Mouse (Mus musculus): Measurements from ENCODE around the gene Borcs5. TPM values are rescaled to one million over a fixed set of nuclear protein-coding genes. Genes with fewer than 3 reads are reported as not detected.
"Not testable (repeated sequence)": the region's sequence is repeated elsewhere in the genome, so short reads cannot be mapped to it uniquely, and the experiment has no call there.

Borcs5 gene
- polyA plus RNA-seq, 1 experiment from 2014 or later, result 18.2 TPM

DNA sequence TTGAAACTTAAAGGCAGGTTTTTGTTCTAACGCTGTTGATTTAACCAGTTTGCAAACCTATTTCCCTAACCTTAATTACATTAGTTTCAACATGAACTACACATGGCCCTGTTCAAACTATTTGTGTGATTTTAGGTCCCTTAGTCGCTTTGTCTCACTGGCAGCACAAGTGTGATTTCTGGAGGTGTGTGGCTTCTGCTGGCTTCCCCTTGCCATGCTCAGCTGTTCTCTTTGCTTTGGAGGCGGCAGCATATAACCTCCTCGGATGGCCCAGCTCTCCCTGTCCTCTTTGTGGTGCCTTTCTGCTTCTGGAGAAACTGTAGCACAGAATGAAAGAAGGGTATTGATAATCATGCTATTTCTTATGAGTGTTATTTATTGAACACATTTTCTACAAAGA, 38.2 kb downstream of the Borcs5 start:
- Histone ChIP-seq H3K27me3 (ENCODE audit: control insufficient read depth, insufficient read depth, low read length) (no peaks in the 10 kb centered on the region), H3K9me3 (ENCODE audit: control insufficient read depth, low read length) (no peaks in the 10 kb centered on the region), H3K9ac (ENCODE audit: low read depth, low read length) (no peak overlapping the region), H3K4me3 (ENCODE audit: low read length) (no peak overlapping the region), H3K36me3 (ENCODE audit: control insufficient read depth, insufficient read depth, low read length) (no peaks in the 10 kb centered on the region), H3K4me1 (ENCODE audit: control insufficient read depth, insufficient read depth, low read length) (0 out of 2 replicates have a peak, but pooled peaks cover 3% of the 10 kb centered on the region), H3K4me2 (replicated peaks; ENCODE audit: low read depth, low read length) (no peak overlapping the region), H3K27ac (ENCODE audit: low read depth, low read length) (no peak overlapping the region)
- no peak for ATAC-seq (ENCODE audit: low FRiP score, low TSS enrichment)
- 83% methylated on average over 4 of the region's 4 CpGs for WGBS

DNA sequence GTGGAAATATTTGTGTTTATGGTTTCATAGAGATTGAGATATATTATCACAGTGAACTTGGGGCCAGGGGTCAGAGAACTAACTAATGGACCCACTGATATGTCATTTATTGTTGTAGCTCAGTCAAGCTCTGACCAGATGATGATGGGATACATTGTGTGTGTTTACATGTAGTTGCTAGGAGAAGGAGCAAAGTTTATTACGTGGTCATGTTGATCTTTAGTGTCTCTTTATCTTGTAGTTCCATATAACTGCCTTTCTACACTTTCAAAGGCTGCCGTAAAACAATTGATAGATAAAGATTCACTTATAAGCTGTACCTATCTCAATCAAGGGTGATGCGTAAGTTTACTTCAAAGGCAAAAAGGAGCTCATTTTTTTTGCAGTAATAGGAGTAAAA, 38.7 kb downstream of the Borcs5 start:
- Histone ChIP-seq H3K36me3 (ENCODE audit: control insufficient read depth, insufficient read depth, low read length) (no peaks in the 10 kb centered on the region), H3K9me3 (ENCODE audit: control insufficient read depth, low read length) (no peaks in the 10 kb centered on the region), H3K4me3 (ENCODE audit: low read length) (no peak overlapping the region), H3K9ac (ENCODE audit: low read depth, low read length) (no peak overlapping the region), H3K27me3 (ENCODE audit: control insufficient read depth, insufficient read depth, low read length) (no peaks in the 10 kb centered on the region), H3K4me2 (replicated peaks; ENCODE audit: low read depth, low read length) (no peak overlapping the region), H3K27ac (ENCODE audit: low read depth, low read length) (no peak overlapping the region), H3K4me1 (ENCODE audit: control insufficient read depth, insufficient read depth, low read length) (0 out of 2 replicates have a peak, but pooled peaks cover 3% of the 10 kb centered on the region)
- WGBS, result 67% methylated on average over 3 of the region's 3 CpGs
- no peak for ATAC-seq (ENCODE audit: low FRiP score, low TSS enrichment)

DNA sequence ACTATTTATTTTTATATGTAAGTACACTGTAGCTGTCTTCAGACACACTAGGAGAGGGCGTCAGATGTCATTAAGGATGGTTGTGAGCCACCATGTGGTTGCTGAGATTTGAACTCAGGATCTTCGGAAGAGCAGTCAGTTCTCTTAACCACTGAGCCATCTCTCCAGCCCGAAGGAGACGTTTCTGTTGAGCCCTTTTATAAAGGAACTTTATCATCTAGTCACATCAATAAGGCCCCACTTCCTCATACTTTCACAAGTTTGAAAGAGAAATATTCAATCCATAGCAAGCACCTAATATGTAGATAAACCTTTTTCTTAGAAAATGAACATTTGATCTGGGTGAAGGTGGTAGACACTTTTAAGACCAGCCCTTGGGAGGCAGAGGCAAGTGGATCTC, 40.0 kb downstream of the Borcs5 start:
- not testable (repeated sequence) for H3K4me1 ChIP-seq (ENCODE audit: control insufficient read depth, insufficient read depth, low read length); H3K27me3 ChIP-seq (ENCODE audit: control insufficient read depth, insufficient read depth, low read length); ATAC-seq (ENCODE audit: low FRiP score, low TSS enrichment); H3K4me3 ChIP-seq (ENCODE audit: low read length); H3K27ac ChIP-seq (ENCODE audit: low read depth, low read length); H3K9me3 ChIP-seq (ENCODE audit: control insufficient read depth, low read length); H3K4me2 ChIP-seq (replicated peaks; ENCODE audit: low read depth, low read length); H3K9ac ChIP-seq (ENCODE audit: low read depth, low read length); H3K36me3 ChIP-seq (ENCODE audit: control insufficient read depth, insufficient read depth, low read length)
- 87% methylated on average over 4 of the region's 4 CpGs for WGBS

DNA sequence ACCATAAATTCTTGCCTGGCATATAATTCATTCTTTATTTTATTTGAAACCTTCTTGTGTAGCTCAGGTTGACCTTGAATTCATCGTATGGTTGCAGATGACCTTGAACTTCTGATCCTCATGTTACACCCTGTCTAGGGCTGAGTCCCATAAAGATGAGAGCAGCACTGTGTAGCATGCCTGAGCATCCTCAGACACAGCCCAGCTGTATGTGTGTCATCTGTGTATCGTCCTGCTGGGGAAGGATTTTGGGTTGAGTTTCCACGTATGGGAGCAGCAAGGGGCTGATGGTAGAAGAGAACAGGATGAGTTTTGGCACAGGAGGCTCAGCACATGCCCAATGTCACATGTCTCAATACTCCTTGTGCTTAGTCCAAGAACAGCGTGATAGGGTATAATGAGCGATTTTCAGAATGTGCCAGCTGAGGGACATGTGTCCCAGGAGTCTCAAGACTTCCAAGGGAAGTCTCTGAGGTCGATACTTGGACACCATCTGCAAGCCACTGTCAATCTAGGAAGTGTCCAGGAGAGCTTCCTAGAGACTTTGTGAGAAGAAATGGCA, 45.1 kb downstream of the Borcs5 start:
- no peak overlapping the region for H3K9ac ChIP-seq (ENCODE audit: low read depth, low read length)
- H3K27me3 ChIP-seq (ENCODE audit: control insufficient read depth, insufficient read depth, low read length), result no peaks in the 10 kb centered on the region
- no peak overlapping the region for H3K4me3 ChIP-seq (ENCODE audit: low read length)
- WGBS, result 73% methylated on average over 6 of the region's 6 CpGs
- ATAC-seq (ENCODE audit: low FRiP score, low TSS enrichment), result no peak
- H3K36me3 ChIP-seq (ENCODE audit: control insufficient read depth, insufficient read depth, low read length), result no peaks in the 10 kb centered on the region
- no peaks in the 10 kb centered on the region for H3K4me1 ChIP-seq (ENCODE audit: control insufficient read depth, insufficient read depth, low read length)
- no peak overlapping the region for H3K4me2 ChIP-seq (replicated peaks; ENCODE audit: low read depth, low read length)
- no peaks in the 10 kb centered on the region for H3K9me3 ChIP-seq (ENCODE audit: control insufficient read depth, low read length)
- no peak overlapping the region for H3K27ac ChIP-seq (ENCODE audit: low read depth, low read length)

DNA sequence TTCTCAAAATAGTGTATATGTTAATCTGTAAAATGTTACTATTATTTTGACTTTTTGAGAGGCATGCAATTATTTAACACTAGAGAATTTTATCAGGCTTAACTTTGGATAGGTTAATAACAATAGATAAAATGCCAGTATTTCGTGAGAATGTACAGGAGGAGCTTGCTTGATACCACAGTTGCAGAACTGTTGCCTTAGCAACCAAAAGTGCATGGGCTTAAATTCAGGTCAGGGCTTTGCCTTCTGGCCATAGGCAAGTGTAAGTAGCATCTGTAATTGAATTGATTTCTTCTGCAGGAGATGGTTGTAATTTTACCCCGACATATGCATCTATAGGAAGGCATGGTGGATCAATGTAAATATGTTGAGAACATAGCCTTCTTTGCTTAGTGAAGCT, 45.7 kb downstream of the Borcs5 start:
- Histone ChIP-seq H3K4me2 (replicated peaks; ENCODE audit: low read depth, low read length) (no peak overlapping the region), H3K9me3 (ENCODE audit: control insufficient read depth, low read length) (no peaks in the 10 kb centered on the region), H3K9ac (ENCODE audit: low read depth, low read length) (no peak overlapping the region), H3K4me3 (ENCODE audit: low read length) (no peak overlapping the region), H3K4me1 (ENCODE audit: control insufficient read depth, insufficient read depth, low read length) (no peaks in the 10 kb centered on the region), H3K27me3 (ENCODE audit: control insufficient read depth, insufficient read depth, low read length) (no peaks in the 10 kb centered on the region), H3K27ac (ENCODE audit: low read depth, low read length) (no peak overlapping the region), H3K36me3 (ENCODE audit: control insufficient read depth, insufficient read depth, low read length) (no peaks in the 10 kb centered on the region)
- no peak for ATAC-seq (ENCODE audit: low FRiP score, low TSS enrichment)
- WGBS, result 71% methylated on average over 2 of the region's 2 CpGs

DNA sequence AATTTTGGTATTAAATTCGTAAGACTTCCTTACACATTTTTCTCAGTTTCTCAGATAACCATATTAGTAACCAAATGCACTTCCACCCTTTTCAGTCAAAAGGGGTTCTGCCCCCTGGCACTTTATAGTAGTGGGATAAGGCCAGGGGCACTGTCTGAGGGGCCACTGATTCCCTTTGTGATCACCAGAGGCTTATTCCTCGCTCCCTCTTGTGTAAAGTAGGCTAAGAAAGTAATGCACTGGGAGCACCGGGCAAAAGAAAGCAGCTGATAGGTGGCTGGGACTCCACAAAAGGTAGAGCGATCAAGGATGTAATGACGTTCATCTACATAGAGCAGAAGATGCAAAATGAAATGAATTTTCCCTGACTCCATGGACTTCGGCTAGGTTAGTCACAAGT, 46.2 kb downstream of the Borcs5 start:
- Histone ChIP-seq H3K27ac (ENCODE audit: low read depth, low read length) (no peak overlapping the region), H3K36me3 (ENCODE audit: control insufficient read depth, insufficient read depth, low read length) (no peaks in the 10 kb centered on the region)
- WGBS, result 79% methylated on average over 6 of the region's 6 CpGs

DNA sequence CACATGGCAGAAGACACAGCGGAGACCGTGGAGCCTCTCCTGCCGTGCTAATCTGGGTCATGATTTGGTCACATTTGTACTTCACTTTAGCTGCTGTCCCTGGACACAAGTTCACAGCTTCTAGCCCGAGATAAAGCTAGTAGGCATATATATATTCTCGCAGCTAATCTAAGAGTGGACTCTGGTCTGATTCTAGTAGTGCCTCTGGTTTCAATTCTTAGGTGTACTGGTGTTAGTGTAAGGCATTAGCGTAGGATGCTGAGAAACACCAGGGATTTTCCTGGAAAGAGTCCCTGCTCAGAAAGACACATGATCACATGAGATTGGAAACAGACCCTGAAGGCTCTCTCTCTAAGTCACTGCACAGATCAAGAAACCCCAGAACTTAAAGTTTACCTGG, 55.2 kb downstream of the Borcs5 start:
- Histone ChIP-seq H3K36me3 (ENCODE audit: control insufficient read depth, insufficient read depth, low read length) (no peaks in the 10 kb centered on the region), H3K27me3 (ENCODE audit: control insufficient read depth, insufficient read depth, low read length) (no peaks in the 10 kb centered on the region), H3K4me2 (replicated peaks; ENCODE audit: low read depth, low read length) (no peak overlapping the region), H3K4me3 (ENCODE audit: low read length) (no peak overlapping the region), H3K4me1 (ENCODE audit: control insufficient read depth, insufficient read depth, low read length) (no peaks in the 10 kb centered on the region), H3K9ac (ENCODE audit: low read depth, low read length) (no peak overlapping the region), H3K9me3 (ENCODE audit: control insufficient read depth, low read length) (no peaks in the 10 kb centered on the region), H3K27ac (ENCODE audit: low read depth, low read length) (no peak overlapping the region)
- WGBS, result 93% methylated on average over 6 of the region's 6 CpGs
- ATAC-seq (ENCODE audit: low FRiP score, low TSS enrichment), result no peak

More for the DNA sequence above, 46.2 kb downstream of the Borcs5 start:
- H3K4me3 ChIP-seq (ENCODE audit: low read length), result no peak overlapping the region
- no peaks in the 10 kb centered on the region for H3K4me1 ChIP-seq (ENCODE audit: control insufficient read depth, insufficient read depth, low read length)
- H3K9me3 ChIP-seq (ENCODE audit: control insufficient read depth, low read length), result no peaks in the 10 kb centered on the region
- no peak overlapping the region for H3K4me2 ChIP-seq (replicated peaks; ENCODE audit: low read depth, low read length)
- no peak overlapping the region for H3K9ac ChIP-seq (ENCODE audit: low read depth, low read length)
- no peak for ATAC-seq (ENCODE audit: low FRiP score, low TSS enrichment)
- no peaks in the 10 kb centered on the region for H3K27me3 ChIP-seq (ENCODE audit: control insufficient read depth, insufficient read depth, low read length)

DNA sequence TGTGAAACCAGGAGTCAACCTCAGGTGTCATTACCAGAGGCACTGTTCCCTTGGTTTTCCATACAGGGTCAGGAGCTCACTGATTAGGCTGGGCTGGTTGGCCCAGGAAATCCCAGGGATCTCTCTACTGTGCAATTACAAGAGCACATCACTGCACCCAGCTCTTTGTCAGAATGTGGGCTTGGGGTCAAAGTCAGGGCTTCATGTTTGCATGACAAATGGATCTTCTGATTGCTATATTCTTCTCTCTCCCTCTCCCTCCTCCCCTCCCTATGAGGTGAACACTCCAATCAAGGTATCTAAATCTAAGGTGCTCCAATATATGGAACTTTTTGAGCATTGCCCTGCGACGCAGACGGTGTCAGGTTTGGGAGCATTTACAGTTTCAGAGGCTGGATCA, 55.7 kb downstream of the Borcs5 start:
- Histone ChIP-seq H3K4me3 (ENCODE audit: low read length) (no peak overlapping the region), H3K4me1 (ENCODE audit: control insufficient read depth, insufficient read depth, low read length) (no peaks in the 10 kb centered on the region), H3K27ac (ENCODE audit: low read depth, low read length) (no peak overlapping the region), H3K9ac (ENCODE audit: low read depth, low read length) (no peak overlapping the region), H3K36me3 (ENCODE audit: control insufficient read depth, insufficient read depth, low read length) (no peaks in the 10 kb centered on the region), H3K27me3 (ENCODE audit: control insufficient read depth, insufficient read depth, low read length) (no peaks in the 10 kb centered on the region), H3K4me2 (replicated peaks; ENCODE audit: low read depth, low read length) (no peak overlapping the region), H3K9me3 (ENCODE audit: control insufficient read depth, low read length) (no peaks in the 10 kb centered on the region)
- ATAC-seq (ENCODE audit: low FRiP score, low TSS enrichment), result no peak
- 91% methylated on average over 3 of the region's 3 CpGs for WGBS

DNA sequence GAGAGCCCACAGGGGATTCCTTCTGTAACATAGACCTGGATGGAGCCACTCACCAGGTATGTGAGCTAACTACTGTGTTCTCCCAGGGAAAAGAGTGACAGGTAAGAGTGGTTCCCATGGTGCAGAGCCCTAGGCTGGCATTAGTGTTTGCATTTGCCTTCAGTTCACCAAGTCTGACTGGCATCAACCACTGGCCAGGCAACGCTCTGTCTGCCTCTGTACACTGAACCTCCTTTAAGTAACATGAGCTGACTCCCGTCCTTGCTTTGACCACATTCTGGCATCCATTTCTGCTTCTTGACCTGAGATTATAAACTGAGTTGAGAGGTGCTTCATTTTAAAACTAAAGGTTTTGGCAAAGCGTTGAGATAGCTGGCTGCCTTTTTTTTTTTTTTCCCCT, 56.3 kb downstream of the Borcs5 start:
- no peak overlapping the region for H3K9ac ChIP-seq (ENCODE audit: low read depth, low read length)
- H3K4me3 ChIP-seq (ENCODE audit: low read length), result no peak overlapping the region
- no peaks in the 10 kb centered on the region for H3K27me3 ChIP-seq (ENCODE audit: control insufficient read depth, insufficient read depth, low read length)
- no peak overlapping the region for H3K27ac ChIP-seq (ENCODE audit: low read depth, low read length)
- H3K4me2 ChIP-seq (replicated peaks; ENCODE audit: low read depth, low read length), result no peak overlapping the region
- 51% methylated on average over 3 of the region's 3 CpGs for WGBS
- H3K36me3 ChIP-seq (ENCODE audit: control insufficient read depth, insufficient read depth, low read length), result no peaks in the 10 kb centered on the region
- no peak for ATAC-seq (ENCODE audit: low FRiP score, low TSS enrichment)
- H3K4me1 ChIP-seq (ENCODE audit: control insufficient read depth, insufficient read depth, low read length), result no peaks in the 10 kb centered on the region
- no peaks in the 10 kb centered on the region for H3K9me3 ChIP-seq (ENCODE audit: control insufficient read depth, low read length)

Measured in kidney, embryonic 14.5 days (tissue).